Mouse (Mus musculus): Measurements from ENCODE around the gene Olfr631.
"Not testable (repeated sequence)": the region's sequence is repeated elsewhere in the genome, so short reads cannot be mapped to it uniquely, and the experiment has no call there.

Olfr631 gene

DNA sequence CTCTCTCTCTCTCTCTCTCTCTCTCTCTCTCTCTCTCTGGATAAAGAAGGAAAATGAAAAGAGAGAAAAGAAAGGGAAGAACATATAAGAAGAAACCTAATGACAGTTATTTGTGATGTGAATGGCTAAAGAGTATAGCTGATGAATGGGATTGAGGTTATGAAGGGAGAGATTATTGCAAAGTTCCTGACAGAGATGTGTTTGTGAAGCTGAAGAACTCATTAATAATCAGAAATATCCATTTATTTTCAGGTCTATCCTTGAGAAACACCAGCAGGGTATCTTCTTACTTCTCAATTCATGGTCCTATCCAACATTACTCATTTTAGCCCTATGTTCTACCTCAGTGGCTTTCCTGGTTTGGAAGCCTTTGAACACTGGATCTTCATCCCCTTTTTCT, at the start of gene Olfr631:
TSS of gene Olfr631 (plus strand) at position 301 of the 400 bp plus-strand sequence.
- in situ Hi-C loops (cut with MboI; ENCODE audit: low pct_unique_long_range_greater_than_20kb in 1 of 2, low sequenced_read_pairs in 2 of 2, unreplicated experiment in 1 of 2): no loop called here

DNA sequence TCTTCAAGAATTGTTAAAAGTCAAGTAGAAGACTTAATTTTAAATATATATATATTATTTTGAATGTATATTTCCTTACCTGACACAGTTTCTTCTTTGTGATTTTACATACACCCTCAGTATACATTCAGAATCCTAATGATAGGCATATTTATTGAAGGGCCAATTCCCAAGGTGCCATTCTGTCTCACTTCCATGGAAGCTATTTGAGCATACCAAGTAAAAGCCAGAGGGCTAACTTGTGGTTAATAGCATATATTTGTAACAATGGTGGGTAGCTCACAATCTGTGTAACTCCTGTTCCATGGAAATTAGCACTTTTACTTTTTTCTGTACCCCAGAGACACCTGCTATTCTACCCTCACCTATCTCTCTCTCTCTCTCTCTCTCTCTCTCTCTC, 42.5 kb upstream of the Olfr631 start, which contains the start of gene Olfr66:
TSS of gene Olfr66 (minus strand) at position 101 of the 400 bp plus-strand sequence.
- in situ Hi-C loops (cut with MboI; ENCODE audit: low pct_unique_long_range_greater_than_20kb in 1 of 2, low sequenced_read_pairs in 2 of 2, unreplicated experiment in 1 of 2): no loop called here

GRCm38 (mm10) chr7:103894385-103894784, 34.2 kb upstream of the Olfr631 start, which contains the start of gene Olfr64:
Olfr64 (minus strand) TSS chr7:103894485.
- in situ Hi-C loops (cut with MboI; ENCODE audit: low pct_unique_long_range_greater_than_20kb in 1 of 2, low sequenced_read_pairs in 2 of 2, unreplicated experiment in 1 of 2): no loop called here

DNA sequence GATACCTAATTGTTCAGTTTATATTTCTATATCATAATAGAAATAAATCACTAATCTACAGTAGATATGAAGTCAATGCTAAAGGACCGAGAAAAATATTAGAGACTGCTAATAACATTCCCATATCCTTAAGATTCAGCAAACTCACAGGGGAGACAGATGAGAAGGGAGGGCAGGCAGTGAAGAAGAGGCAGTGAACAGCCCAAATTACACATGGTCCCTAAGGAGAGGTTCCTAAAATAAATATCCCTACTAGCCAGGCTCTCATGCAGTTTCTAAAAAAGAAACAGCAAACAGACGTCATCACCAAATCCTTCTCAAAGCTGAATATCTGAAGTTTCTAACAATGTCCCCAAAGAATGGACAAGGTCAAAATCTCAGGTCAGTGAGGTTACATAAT, 25.4 kb upstream of the Olfr631 start, which contains the start of gene Olfr65:
TSS of gene Olfr65 (plus strand) at position 301 of the 400 bp plus-strand sequence.
- in situ Hi-C loops (cut with MboI; ENCODE audit: low pct_unique_long_range_greater_than_20kb in 1 of 2, low sequenced_read_pairs in 2 of 2, unreplicated experiment in 1 of 2): no loop called here

- in situ Hi-C loops (cut with MboI; ENCODE audit: low pct_unique_long_range_greater_than_20kb in 1 of 2, low sequenced_read_pairs in 2 of 2, unreplicated experiment in 1 of 2): no loop called here
Measured at GRCm38 (mm10) chr7:103910047-103910446, 18.6 kb upstream of the Olfr631 start.

GRCm38 (mm10) chr7:103912969-103913511, 15.6 kb upstream of the Olfr631 start:
- in situ Hi-C loops (cut with MboI; ENCODE audit: low pct_unique_long_range_greater_than_20kb in 1 of 2, low sequenced_read_pairs in 2 of 2, unreplicated experiment in 1 of 2): no loop called here

GRCm38 (mm10) chr7:103915338-103915737, 13.3 kb upstream of the Olfr631 start:
- in situ Hi-C loops (cut with MboI; ENCODE audit: low pct_unique_long_range_greater_than_20kb in 1 of 2, low sequenced_read_pairs in 2 of 2, unreplicated experiment in 1 of 2): no loop called here

DNA sequence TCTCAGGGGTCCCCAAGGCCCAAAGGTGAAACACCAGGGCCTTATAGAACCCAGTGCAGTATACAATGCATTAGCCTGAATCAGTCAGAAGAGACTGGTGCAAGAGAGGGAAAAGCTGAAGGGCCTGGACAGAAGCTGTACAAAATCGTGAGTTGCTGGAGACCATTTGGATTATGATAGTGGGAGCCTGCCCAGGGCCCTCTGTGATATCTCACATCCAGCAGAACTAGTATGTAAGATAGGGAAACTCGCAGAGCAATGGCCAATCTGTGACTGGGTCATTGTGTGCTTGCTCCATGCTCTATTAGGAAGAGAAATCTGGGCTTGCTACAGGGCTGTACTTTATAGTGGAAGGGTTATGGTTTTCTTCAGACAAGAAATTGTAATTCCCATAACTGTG, 5.6 kb downstream of the Olfr631 start, which contains the start of gene Olfr632:
TSS of gene Olfr632 (plus strand) at position 84 of the 400 bp plus-strand sequence.
- in situ Hi-C loops (cut with MboI; ENCODE audit: low pct_unique_long_range_greater_than_20kb in 1 of 2, low sequenced_read_pairs in 2 of 2, unreplicated experiment in 1 of 2): no loop called here

GRCm38 (mm10) chr7:103942730-103943129, 14.1 kb downstream of the Olfr631 start:
- in situ Hi-C loops (cut with MboI; ENCODE audit: low pct_unique_long_range_greater_than_20kb in 1 of 2, low sequenced_read_pairs in 2 of 2, unreplicated experiment in 1 of 2): no loop called here

DNA sequence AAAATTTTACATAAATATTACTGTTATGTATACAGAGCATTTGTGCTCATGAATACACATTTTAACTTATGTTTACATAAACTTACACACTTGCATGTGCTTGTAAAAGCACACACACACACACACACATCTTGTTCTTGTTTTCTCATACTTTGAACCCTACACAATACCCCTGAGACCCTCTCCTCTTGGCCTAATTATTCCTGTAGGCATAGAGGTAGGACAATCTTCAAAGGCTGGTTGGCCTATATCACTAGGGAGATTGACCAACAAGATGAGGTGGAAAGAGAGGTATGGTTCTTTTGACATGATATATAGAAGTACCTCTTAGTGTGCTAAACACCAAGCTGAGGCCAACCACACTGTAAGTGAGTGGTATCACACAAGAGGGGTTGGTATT, 15.5 kb downstream of the Olfr631 start, which contains the start of gene Olfr633:
TSS of gene Olfr633 (plus strand) at position 301 of the 400 bp plus-strand sequence.
- in situ Hi-C loops (cut with MboI; ENCODE audit: low pct_unique_long_range_greater_than_20kb in 1 of 2, low sequenced_read_pairs in 2 of 2, unreplicated experiment in 1 of 2): no loop called here

DNA sequence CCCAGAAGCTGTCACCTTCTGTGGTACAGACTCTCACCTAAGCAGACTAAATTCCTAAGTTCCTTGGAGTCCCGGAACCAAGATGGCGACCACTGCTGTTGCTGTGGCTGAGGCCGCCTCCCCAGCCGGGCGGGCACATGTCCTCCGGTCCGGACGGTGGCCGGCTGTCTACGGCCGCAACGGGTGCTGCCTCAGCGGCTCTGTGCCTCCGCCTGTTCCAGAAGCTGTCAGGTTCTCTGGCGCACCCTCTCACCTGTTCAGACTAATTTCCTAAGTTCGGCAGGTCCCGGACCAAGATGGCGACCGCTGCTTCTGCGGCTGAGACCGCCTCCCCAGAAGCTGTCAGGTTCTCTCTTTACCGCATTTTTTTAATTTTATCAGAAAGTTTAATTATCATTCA, 38.2 kb downstream of the Olfr631 start:
- in situ Hi-C loops (cut with MboI; ENCODE audit: low pct_unique_long_range_greater_than_20kb in 1 of 2, low sequenced_read_pairs in 2 of 2, unreplicated experiment in 1 of 2): not testable (repeated sequence)

GRCm38 (mm10) chr7:103970852-103971251, 42.2 kb downstream of the Olfr631 start, which contains the start of gene Olfr635:
Olfr635 (plus strand) TSS chr7:103971152.
- in situ Hi-C loops (cut with MboI; ENCODE audit: low pct_unique_long_range_greater_than_20kb in 1 of 2, low sequenced_read_pairs in 2 of 2, unreplicated experiment in 1 of 2): no loop called here

- in situ Hi-C loops (cut with MboI; ENCODE audit: low pct_unique_long_range_greater_than_20kb in 1 of 2, low sequenced_read_pairs in 2 of 2, unreplicated experiment in 1 of 2): no loop called here
Measured at GRCm38 (mm10) chr7:103971782-103972181, 43.2 kb downstream of the Olfr631 start.
